Mouse (Mus musculus) olfactory bulb, adult 2 months (tissue): ENCODE data around the gene Slc26a5.

Experiments used
- CTCF ChIP-seq: fragments of 200-500 bp; IDR thresholded peaks from 2 replicates; pipeline ENCODE4 v1.5.1; 2012; ENCODE audit warnings: low read depth, mild to moderate bottlenecking, low read length, moderate library complexity; ENCODE audit not compliant: insufficient read depth
- POLR2A ChIP-seq: fragments of 200-500 bp; IDR thresholded peaks from 2 replicates; pipeline ENCODE4 v1.6.1; 2012; ENCODE audit warnings: mild to moderate bottlenecking, low read depth, low read length, moderate library complexity; ENCODE audit not compliant: insufficient read depth

DNA sequence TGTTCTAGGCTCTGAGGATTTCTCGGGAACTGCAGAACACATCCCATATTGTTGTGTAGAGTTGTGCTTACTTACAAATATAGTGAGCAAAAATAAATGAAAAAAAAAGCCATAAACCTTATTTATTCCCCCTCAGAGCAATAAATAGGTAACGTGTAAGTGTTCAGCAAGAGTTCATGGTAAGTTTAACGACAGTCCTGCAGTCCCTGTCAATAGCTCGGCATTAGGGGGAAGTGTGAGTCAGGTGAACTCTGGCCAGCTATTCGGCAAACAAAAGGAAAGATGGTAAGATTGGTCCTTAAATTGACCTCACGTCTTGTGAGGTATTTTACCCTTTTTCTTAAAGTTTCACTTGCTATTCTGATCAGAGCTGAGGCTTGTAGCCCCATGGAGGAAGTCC, 18.0 kb downstream of the Slc26a5 start:
- no peak for TF ChIP-seq POLR2A
- TF ChIP-seq CTCF = no peak
